Mouse (Mus musculus) forebrain, postnatal 0 days (tissue): ENCODE data around the gene Zrsr1. TPM values are rescaled to one million over a fixed set of nuclear protein-coding genes. Genes with fewer than 3 reads are reported as not detected.

Experiments
- ATAC-seq: fragments of 200-750 bp; cut with Nextera tagmentation; 2 replicates; pipeline ENCODE4 v1.8.0; 2017; ENCODE audit warnings: mild to moderate bottlenecking, moderate library complexity
- DNase-seq: peaks from one replicate; pipeline ENCODE4 v3.0.0-alpha.2; 2015
- H3K27ac ChIP-seq: fragments of 300-500 bp; sonication (generic); 2 replicates; pipeline ENCODE4 v1.5.1; 2014; ENCODE audit warnings: low read depth, mild to moderate bottlenecking, antibody characterized with exemption, low read length, moderate library complexity, mixed read lengths
- H3K27me3 ChIP-seq: fragments of 300-500 bp; sonication (generic); 2 replicates; pipeline ENCODE4 v1.6.1; 2014; ENCODE audit warnings: mild to moderate bottlenecking, low read length, mixed read lengths; ENCODE audit not compliant: insufficient read depth
- H3K36me3 ChIP-seq: fragments of 300-500 bp; sonication (generic); 2 replicates; pipeline ENCODE4 v1.6.1; 2014; ENCODE audit warnings: mild to moderate bottlenecking, moderate library complexity; ENCODE audit not compliant: insufficient read depth
- H3K4me1 ChIP-seq: fragments of 300-500 bp; sonication (generic); 2 replicates; pipeline ENCODE4 v1.6.1; 2014; ENCODE audit warnings: antibody characterized with exemption; ENCODE audit not compliant: insufficient read depth
- H3K4me2 ChIP-seq: fragments of 300-500 bp; sonication (generic); 2 replicates; pipeline ENCODE4 v1.6.1; 2014; ENCODE audit warnings: low read depth, mild to moderate bottlenecking, moderate library complexity
- H3K4me3 ChIP-seq: fragments of 300-500 bp; sonication (generic); 2 replicates; pipeline ENCODE4 v1.5.1; 2014; ENCODE audit warnings: low read depth, low read length, mixed read lengths
- H3K9ac ChIP-seq: fragments of 300-500 bp; sonication (generic); 2 replicates; pipeline ENCODE4 v1.6.1; 2014; ENCODE audit warnings: mild to moderate bottlenecking
- H3K9me3 ChIP-seq: fragments of 300-500 bp; sonication (generic); 2 replicates; pipeline ENCODE4 v1.6.1; 2016; ENCODE audit warnings: low read length
- CTCF ChIP-seq: sonication (generic); IDR thresholded peaks from 2 replicates; pipeline ENCODE4 v1.5.1; 2016; ENCODE audit warnings: antibody characterized with exemption, control low read depth, low read depth
- WGBS: fragments of 180-500 bp; shearing (Covaris S2); extraction: QIAGEN DNeasy Blood & Tissue Kit; methylation state at CpG from one replicate; pipeline ENCODE4 v1.1.7; 2014; 5-methylcytosine and 5-hydroxymethylcytosine counted together
- polyA plus RNA-seq: library from polyadenylated mRNA; unstranded; fragments of >200 nt; fragmentation: Nextera tagmentation; extraction: Ambion mirVana; gene quantifications from 2 replicates; pipeline ENCODE4 v1.2.1, GENCODE M21; 2015
- total RNA-seq: library from RNA; depleted of rRNA; stranded (reverse); fragments of >200 nt; gene quantifications from 2 replicates; pipeline ENCODE4 v1.2.3, GENCODE M21; 2014

Gene Zrsr1
- total and polyA plus RNA-seq, 2 experiments from 2014 or later, result 6.4 to 17.5 TPM

DNA sequence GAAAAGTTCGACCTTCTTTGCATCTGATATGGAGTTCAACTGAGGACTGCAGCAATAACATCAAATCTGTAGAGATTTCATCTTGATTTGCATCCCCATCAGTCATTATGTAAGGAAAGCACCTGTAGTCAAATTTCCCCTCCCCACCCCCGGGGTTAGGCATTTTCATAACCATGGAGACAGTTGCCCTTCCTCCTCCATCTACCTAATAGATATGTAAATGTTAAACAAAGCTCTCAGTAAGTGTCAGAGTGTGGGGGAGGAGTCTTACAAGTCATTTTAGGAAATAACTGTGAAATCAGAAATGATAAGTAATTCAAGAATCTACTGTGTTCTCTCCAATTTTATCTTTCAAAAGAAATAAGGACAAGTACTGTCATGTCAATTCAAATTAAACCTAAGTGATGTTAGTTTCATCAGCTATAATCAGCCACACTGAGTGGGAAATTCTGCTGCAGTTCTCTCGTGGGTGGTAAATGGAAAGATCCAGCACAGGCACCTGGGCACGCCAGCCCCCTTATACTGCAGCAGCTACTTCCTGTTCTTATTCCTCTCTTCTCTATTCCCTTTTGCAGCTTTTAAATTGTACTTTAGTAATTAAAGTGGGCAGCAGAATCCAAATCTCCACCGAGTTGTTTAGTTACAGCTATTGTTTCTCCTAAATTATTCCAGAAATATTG is 35.2 kb upstream of the Zrsr1 start:
- TF ChIP-seq CTCF, result no peak
- H3K27me3 ChIP-seq, result no peaks in the 10 kb centered on the region
- H3K9ac ChIP-seq, result no peak overlapping the region
- ATAC-seq (peak; percentile 94), DNase-seq (peak; percentile 14)
- no peaks in the 10 kb centered on the region for H3K9me3 ChIP-seq
- H3K36me3 ChIP-seq, result no peaks in the 10 kb centered on the region
- H3K4me1 ChIP-seq, result no peaks in the 10 kb centered on the region
- H3K4me3 ChIP-seq, result no peak overlapping the region
- WGBS, result 53% methylated on average over 5 of the region's 5 CpGs
- 0 out of 2 replicates have a peak overlapping the region, but pooled peaks have one; percentile 15 for H3K27ac ChIP-seq
- H3K4me2 ChIP-seq, result no peak overlapping the region

DNA sequence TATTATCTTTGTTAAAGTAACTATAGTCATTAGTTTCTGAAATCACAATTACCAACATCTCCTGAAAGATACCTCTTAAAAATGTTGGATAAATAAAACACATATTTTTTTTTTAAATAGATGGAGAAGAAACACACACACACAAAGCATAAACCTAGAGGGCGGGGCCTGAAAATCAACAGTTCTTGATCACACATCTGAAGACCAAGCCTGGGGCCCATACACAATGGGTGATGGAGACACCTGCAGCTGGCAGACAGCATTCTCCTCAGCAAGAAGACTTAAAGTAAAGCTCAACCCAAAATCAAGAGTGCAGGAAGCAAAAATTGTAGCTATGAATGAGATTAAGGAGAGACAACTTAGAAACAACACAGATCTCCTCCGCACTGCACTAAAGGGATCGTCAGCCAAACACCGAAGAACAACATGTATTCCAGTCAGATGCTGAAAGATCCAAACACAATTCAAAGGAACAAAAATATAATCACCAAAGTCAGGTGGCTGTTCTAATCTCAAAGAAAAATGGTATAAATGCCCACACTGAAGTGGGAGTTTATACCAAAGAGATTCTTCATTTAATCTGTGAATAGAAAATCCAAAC is 34.0 kb upstream of the Zrsr1 start:
- Histone ChIP-seq H3K9ac (no peak overlapping the region), H3K9me3 (no peaks in the 10 kb centered on the region), H3K4me3 (no peak overlapping the region), H3K4me2 (no peak overlapping the region), H3K27me3 (no peaks in the 10 kb centered on the region), H3K4me1 (no peaks in the 10 kb centered on the region), H3K36me3 (no peaks in the 10 kb centered on the region), H3K27ac (no peak overlapping the region)
- WGBS, result 94% methylated on average over 4 of the region's 4 CpGs
- ATAC-seq, result no peak
- no peak for DNase-seq
- no peak for TF ChIP-seq CTCF

DNA sequence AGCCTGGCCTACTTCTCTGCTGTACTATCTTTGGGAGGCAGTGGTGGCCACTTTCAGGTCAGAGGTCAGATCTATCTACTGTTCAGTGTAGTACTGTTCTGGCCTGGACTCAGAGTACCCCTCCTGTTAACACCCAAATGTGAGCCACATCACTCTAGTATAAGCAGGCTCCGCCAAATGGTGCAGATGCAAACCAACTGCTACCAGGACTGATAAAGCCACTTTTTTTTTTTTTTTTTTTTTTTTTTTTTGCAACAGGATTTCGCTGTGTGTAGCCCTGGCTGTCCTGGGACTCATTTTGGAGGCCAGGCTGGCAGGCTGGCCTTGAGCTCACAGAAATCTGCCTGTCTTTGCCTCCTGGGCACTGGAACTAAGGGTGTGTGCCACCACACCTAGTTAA is 32.8 kb upstream of the Zrsr1 start:
- Histone ChIP-seq H3K27ac (no peak overlapping the region), H3K4me3 (no peak overlapping the region), H3K27me3 (no peaks in the 10 kb centered on the region), H3K9ac (no peak overlapping the region), H3K4me1 (no peaks in the 10 kb centered on the region), H3K36me3 (no peaks in the 10 kb centered on the region), H3K9me3 (no peaks in the 10 kb centered on the region), H3K4me2 (no peak overlapping the region)
- DNase-seq (no peak), ATAC-seq (no peak)
- WGBS, result 93% methylated on average over 2 of the region's 2 CpGs
- no peak for TF ChIP-seq CTCF

GRCm38 (mm10) chr11:22949101-22949500 is 22.7 kb upstream of the Zrsr1 start:
- Histone ChIP-seq H3K36me3 (no peaks in the 10 kb centered on the region), H3K27ac (no peak overlapping the region), H3K27me3 (no peaks in the 10 kb centered on the region), H3K4me1 (no peaks in the 10 kb centered on the region), H3K9ac (no peak overlapping the region), H3K4me3 (no peak overlapping the region), H3K9me3 (no peaks in the 10 kb centered on the region), H3K4me2 (no peak overlapping the region)
- 76% methylated on average over 1 of the region's 1 CpGs for WGBS
- DNase-seq (no peak), ATAC-seq (no peak)
- no peak for TF ChIP-seq CTCF

GRCm38 (mm10) chr11:22950131-22950530 is 21.7 kb upstream of the Zrsr1 start:
- Histone ChIP-seq H3K9ac (no peak overlapping the region), H3K4me2 (no peak overlapping the region), H3K27ac (no peak overlapping the region), H3K9me3 (no peaks in the 10 kb centered on the region), H3K4me3 (no peak overlapping the region), H3K36me3 (no peaks in the 10 kb centered on the region), H3K4me1 (no peaks in the 10 kb centered on the region), H3K27me3 (no peaks in the 10 kb centered on the region)
- WGBS, result 88% methylated on average over 6 of the region's 6 CpGs
- ATAC-seq (no peak), DNase-seq (no peak)
- TF ChIP-seq CTCF, result 0 out of 2 replicates have a peak, but pooled peaks have one; percentile 5

DNA sequence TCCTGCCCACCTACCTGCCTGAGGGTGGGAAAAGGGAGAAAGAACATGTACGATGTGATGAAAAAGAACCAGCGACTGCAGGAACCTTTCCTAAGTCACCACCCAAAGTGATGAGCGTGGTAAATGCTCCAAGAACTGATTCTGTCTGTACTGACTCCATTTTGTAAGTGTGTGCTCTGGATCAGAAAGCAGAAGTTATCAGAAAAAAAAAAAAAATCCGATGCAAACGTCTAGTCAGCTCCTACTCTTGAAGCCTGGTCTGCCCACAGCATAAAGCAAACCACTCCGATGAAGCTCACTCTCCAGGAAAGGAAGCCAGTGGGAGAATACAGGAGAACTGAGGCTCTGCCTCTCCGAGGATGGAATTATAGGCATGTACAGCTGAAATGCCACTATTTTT is 19.1 kb upstream of the Zrsr1 start:
- no peak for TF ChIP-seq CTCF
- Histone ChIP-seq H3K36me3 (peaks cover 3% of the 10 kb centered on the region; the same call in 1 of the 2 replicates), H3K27me3 (no peaks in the 10 kb centered on the region), H3K4me3 (no peak overlapping the region), H3K9me3 (no peaks in the 10 kb centered on the region), H3K9ac (no peak overlapping the region), H3K4me2 (no peak overlapping the region), H3K4me1 (no peaks in the 10 kb centered on the region), H3K27ac (no peak overlapping the region)
- DNase-seq, result no peak
- WGBS, result 94% methylated on average over 7 of the region's 7 CpGs
- no peak for ATAC-seq

- Histone ChIP-seq H3K4me1 (no peaks in the 10 kb centered on the region), H3K9me3 (no peaks in the 10 kb centered on the region), H3K27ac (no peak overlapping the region), H3K27me3 (no peaks in the 10 kb centered on the region), H3K4me3 (no peak overlapping the region), H3K4me2 (no peak overlapping the region), H3K36me3 (peaks cover 3% of the 10 kb centered on the region; the same call in 1 of the 2 replicates), H3K9ac (no peak overlapping the region)
- DNase-seq (no peak), ATAC-seq (no peak)
- WGBS, result 95% methylated on average over 6 of the region's 6 CpGs
- no peak for TF ChIP-seq CTCF
These were observed 15.5 kb upstream of the Zrsr1 start for GRCm38 (mm10) chr11:22956346-22956745.
